Mouse (Mus musculus) monocyte, adult 2 months (primary cell): ENCODE measurements around the gene Pde3a.

Source experiments
- DNase-seq, 2 experiments: peaks; one replicate each; pipeline ENCODE4 v3.0.0; 2022; ENCODE audit warnings: low spot score in 2 of 2, low read depth in 1 of 2

Pde3a gene

DNA sequence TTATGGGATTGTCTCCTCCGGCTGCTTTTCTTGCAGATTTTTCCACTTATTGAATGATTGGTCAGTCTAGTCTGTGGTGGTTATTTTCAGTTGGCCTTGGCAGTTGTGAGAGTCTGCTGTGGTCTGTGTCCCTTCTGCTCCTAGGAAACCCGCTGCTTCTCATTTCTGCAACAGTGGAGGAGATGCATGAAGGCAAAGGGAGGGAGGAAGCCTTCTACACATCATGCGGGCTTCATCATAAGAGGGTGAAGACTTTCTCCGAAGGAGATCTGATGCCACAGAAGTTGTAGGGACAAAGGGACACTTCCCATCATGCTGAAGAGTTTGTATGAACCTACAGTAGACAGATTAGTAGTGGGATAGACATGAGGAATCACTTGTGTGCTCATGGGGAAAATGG lies 16.2 kb downstream of the Pde3a start:
- no peak for DNase-seq

DNA sequence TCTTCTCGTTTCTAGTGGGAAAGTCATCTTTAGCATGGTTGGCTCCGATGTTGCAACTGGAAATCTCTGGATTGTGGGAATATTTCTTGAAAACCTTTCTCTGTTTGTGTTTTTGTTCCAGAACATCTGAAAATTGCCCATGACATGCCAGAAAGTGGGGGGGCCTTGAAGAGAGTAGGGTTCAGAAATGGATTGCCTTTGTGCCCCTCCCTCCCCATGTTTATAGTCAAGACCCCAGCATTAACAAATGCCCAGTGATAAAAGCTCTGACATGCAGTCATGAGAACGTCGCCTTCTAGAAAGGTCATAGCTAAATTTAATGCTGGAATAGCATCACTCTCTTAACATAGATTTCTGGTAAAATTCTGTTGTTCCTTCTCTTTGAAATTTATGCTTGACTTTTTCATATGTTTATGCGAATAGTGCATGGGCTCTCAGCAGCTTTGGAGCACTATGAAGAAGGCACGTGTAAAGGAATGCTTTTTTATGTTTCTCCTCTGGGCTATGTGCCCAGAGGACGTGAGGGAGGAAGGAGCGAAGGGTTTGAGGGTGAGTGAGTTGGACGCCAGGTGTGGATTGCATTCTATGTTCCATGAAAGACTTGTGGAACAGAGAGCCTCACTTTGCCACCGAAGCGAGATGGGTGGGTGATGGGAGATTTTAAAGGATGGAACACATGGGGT lies 19.0 kb downstream of the Pde3a start:
- DNase-seq = no peak

GRCm38 (mm10) chr6:141268871-141269270 lies 19.8 kb downstream of the Pde3a start:
- DNase-seq = no peak

DNA sequence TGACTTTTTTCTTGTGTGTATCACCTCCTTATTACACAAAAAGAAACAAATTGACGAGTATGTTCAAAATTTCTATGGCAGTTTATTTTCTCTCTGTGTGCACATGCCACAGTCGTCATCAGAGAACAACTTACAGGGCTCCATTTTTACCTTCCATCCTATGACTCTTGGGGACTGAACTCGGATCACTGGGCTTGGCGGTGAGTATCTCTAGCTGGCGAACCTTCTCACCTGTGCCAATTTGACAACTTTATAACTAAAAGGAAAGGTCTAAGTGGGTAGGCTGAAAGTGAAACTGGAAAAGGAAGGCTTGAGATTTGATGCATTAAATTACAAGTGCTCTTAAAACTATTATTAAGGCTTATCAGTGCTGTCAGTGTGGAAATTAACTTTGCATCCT lies 22.1 kb downstream of the Pde3a start:
- no peak for DNase-seq

DNA sequence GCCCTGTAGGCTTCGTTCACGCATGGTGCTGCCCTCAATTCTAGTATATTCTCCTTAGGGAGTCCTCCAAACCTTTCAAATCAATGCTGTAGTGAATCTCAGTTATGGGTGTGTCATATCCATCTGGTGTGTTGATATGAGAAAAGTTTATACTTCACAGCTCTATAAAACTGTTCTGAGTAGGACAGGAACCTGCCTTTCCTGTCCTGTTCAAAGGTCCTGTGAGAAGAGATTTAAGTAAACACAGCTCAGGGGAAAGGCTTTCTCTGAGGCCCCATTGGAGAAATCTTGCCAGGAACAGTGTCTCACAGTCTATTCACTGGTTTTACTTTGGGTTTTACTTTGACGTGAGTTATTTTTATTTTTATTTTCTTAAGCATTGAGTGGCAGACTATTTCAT lies 22.5 kb downstream of the Pde3a start:
- no peak for DNase-seq

DNA sequence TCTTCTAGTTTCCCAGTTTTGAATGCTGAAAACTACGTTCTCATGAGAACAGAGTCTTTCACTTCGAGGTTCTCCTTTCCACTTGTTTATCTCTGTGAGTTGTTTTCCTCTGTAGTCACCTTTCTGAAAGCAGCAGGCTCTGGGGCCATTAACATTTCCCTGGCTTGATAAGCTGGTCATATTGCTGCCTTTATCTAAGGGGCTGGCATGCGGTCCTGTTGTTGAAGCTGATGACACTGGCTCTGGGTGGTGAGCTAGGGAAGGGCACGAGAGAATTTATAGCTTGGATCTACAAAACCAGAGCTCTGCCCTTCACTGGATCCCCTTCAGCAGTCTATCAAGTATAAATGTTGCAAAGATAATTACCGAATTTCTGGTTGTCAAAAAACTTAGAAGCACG lies 24.6 kb downstream of the Pde3a start:
- DNase-seq = no peak

DNA sequence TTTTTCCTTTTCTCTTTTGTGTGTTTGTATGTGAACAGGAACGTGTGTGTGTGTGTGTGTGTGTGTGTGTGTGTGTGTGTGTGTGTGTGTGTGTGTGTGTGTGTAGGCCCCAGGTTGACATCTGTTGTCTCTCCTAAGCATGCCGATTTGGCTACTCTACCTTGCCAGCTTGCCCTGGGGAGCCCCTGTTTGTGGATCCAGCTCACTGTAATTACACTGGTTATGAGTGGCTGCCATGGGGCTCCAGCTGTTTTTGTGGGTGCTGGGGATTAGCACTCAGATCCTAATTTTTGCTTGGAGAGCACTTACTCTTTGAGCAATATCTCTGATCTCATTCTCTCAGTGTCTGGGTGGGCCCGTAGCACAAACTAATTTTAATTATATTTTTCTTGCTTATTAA lies 32.6 kb downstream of the Pde3a start:
- no peak for DNase-seq

DNA sequence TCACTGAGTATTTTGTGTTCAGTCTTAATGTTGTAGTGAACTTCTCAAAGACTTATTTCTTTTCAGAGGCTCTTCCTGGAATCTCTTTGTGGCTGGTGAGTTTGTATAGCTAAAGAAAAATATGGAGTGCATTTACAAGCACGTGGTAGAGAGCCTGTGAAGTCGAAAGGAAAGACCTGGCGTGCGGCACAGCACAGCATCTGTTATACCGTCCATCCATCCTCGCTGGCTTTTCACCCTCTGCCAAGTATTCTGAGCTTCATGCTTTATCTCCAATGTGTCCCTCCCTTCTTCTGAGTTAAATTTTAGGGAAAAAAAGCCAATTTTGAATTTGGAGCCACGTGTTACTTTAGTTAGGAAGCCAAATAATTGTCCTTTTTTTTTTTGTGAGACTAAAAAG lies 33.7 kb downstream of the Pde3a start:
- no peak for DNase-seq

GRCm38 (mm10) chr6:141291195-141291594 lies 42.1 kb downstream of the Pde3a start:
- DNase-seq = no peak

DNA sequence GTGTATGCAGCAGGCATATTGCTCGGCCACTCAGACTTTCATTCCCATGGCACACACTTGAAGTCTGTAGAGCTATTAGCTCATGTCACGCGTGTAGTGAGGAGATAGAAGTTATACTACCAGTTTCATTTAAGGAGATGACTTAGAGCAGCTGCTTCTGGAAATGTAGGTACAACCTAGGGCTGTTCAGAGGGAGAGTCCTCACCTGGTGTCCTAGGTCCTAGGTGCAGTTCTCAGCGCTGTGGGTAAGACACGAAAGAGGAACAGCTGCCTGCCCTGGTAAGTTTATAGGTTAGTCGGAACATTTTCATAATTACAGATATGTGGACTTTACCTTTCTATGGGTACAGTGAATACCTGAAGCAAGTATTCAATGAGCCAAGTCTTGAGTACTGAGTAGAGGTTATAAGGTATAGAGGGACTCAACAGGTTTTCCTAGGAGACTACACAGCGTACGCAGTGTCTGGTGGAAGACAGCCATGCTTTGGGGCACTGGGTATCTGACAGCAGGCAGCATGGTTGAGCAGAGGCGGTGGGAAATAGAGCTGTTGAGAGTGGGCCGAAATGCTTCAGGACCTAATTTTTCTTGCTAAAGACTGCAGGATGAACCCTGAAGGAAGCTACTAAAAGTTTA lies 43.9 kb downstream of the Pde3a start:
- no peak for DNase-seq

- DNase-seq = no peak
Observed at GRCm38 (mm10) chr6:141293460-141293853, 44.4 kb downstream of the Pde3a start.

DNA sequence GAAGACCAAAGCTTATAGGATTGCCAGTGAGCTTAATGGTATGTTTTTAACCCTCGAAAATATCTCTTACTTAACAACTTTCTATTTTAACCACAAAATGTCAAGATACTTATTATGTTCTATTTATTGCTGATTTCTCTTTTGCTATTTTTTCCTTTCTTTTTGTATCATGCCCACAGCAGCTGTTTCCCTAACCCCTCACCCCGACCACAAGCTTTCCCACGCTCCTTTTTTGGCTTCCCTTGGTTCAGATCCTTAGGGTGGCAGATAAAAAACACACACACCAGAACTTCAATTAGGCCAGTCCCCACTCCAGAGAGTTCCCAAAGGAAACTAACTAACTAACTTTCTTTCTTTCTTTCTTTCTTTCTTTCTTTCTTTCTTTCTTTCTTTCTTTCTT lies 46.2 kb downstream of the Pde3a start:
- DNase-seq = no peak

GRCm38 (mm10) chr6:141301750-141302748 lies 53.0 kb downstream of the Pde3a start:
- DNase-seq = no peak

- no peak for DNase-seq
Observed at GRCm38 (mm10) chr6:141302842-141303241, 53.8 kb downstream of the Pde3a start.

- DNase-seq = no peak
Observed at GRCm38 (mm10) chr6:141307326-141307725, 58.3 kb downstream of the Pde3a start.

- no peak for DNase-seq
Observed at GRCm38 (mm10) chr6:141308451-141308850, 59.4 kb downstream of the Pde3a start.

DNA sequence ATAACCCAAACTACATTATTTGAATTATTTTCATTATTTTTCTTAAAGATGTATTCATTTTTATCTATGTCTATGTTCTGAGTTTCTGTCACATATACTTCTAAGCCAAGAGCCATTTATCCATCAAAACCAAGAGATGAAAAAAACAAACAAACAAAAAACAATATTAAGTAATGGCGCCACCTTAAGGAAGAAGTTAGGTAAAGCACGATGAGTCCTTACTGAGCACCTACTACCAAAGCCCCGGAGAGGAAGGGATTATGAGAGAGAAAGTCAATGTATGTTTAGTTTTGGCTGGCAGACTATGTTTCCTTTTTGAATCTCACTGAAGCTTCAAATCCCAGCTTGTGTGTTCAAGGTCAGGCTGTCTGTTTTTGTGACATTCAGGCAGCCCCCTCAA lies 60.8 kb downstream of the Pde3a start:
- no peak for DNase-seq

GRCm38 (mm10) chr6:141310351-141310750 lies 61.3 kb downstream of the Pde3a start:
- DNase-seq = no peak

DNA sequence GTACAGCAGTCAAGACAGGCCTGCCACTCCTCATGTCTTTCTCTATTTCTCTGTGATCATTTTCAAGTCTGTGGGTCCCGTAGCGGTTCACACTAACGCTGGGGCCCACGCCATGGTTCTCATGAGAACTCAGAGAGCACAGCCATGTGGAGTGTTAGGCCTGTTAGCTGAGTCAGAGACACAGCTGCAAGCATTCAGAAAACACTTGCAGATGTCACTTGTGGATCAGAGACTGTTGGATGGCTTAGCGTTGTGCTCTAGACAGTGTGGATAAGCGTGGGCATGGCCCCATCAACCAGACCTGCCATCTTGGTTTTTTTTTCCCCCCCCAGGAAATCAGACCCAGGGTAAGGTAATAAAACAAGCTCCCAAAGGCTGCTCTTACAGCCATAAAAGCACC lies 62.5 kb downstream of the Pde3a start:
- DNase-seq = no peak

GRCm38 (mm10) chr6:141313112-141313511 lies 64.0 kb downstream of the Pde3a start:
- DNase-seq = no peak

- DNase-seq = no peak
Observed at GRCm38 (mm10) chr6:141318440-141318839, 69.4 kb downstream of the Pde3a start.

- no peak for DNase-seq
Observed at GRCm38 (mm10) chr6:141321253-141321652, 72.2 kb downstream of the Pde3a start.
